Mouse (Mus musculus) duodenum, adult 2 months (tissue): ENCODE results near the gene Krtap16-3. TPM values are rescaled to one million over a fixed set of nuclear protein-coding genes. Genes with fewer than 3 reads are reported as not detected.

Source experiments
- polyA plus RNA-seq: library from polyadenylated mRNA; depleted of rRNA; stranded (reverse); fragments of >200 nt; gene quantifications from 2 replicates; pipeline ENCODE4 v1.2.3, GENCODE M21; 2012; ENCODE audit warnings: low replicate concordance; rRNA removed

Krtap16-3 gene
- polyA plus RNA-seq = not detected in 2 replicates

DNA sequence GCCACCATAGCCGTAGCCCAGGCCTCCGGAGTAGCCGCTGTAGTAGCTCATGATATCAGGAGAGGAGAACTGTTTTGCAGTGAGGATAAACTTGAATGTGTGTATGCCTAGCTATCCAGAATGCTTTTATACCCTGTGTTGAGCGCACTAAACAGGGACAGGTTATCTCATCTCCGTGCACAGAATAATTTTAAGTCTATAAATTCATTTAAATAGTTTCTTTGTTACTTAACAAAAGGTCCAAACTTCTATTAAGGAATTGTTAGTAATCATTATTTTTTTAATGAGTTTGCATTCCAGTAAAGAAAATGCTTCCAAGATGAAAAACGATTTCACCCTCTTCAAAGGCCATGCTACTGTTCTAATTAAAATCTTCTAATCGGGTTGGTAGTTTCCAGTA, at the start of gene Krtap16-3:
Krtap16-3 (minus strand) TSS at position 101 of the 400 bp plus-strand sequence.

DNA sequence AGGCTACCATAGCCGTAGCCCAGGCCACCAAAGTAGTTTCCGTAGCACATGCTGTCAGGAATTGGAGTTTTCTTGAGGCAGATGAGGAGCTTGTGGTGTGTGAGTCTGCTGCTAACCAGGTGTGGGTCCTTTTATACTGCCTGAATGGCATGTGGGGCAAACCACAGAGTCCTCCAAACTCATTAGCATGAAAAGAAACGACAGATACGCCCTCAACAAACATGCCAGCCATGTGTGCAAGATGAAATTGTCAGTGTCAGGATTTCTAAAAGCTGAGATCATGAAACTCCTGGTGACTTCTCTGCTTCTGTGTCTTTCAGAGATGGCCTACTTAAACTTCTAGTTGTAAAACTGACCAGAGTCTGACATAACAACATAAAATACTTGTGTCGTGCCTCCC, 48.0 kb upstream of the Krtap16-3 start, which contains the start of gene Krtap22-2:
Krtap22-2 (minus strand) TSS at position 101 of the 400 bp plus-strand sequence.

DNA sequence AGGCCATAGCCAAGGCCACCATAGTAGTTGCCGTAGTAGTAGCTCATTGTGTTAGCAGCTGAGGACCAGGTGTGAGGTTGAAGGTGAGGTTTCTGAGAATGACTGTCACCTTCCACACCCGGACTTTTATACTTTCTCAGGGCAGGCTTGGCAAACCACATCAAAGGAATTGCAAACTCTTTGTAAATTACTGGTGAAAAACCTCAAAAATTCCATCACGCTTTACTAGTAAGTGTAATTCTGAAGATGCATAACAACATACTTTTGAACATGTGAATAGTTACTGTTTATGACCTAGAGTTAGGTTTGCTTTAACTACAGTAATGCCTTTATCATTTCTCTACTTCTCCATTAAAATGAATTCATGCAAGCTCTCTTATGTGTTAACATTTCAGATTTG, 30.5 kb downstream of the Krtap16-3 start, which contains the start of gene Krtap19-9b:
Krtap19-9b (minus strand) TSS at position 101 of the 400 bp plus-strand sequence.

Other genes with a start within 250 kb of the Krtap16-3 start
- not detected in 2 replicates for gene Krtap13-1, start 234.0 kb downstream of the Krtap16-3 start, polyA plus RNA-seq
- not detected in 2 replicates for gene Krtap13, start 211.2 kb downstream of the Krtap16-3 start, polyA plus RNA-seq
- gene 2310034C09Rik, start 204.0 kb downstream of the Krtap16-3 start, polyA plus RNA-seq = not detected in 2 replicates
- not detected in 2 replicates for gene 2310057N15Rik, start 188.7 kb downstream of the Krtap16-3 start, polyA plus RNA-seq
- not detected in 2 replicates for gene Gm5965, start 185.0 kb downstream of the Krtap16-3 start, polyA plus RNA-seq
- gene Gm20741, start 150.7 kb downstream of the Krtap16-3 start, polyA plus RNA-seq = not detected in 2 replicates
- gene Krtap15, start 142.7 kb downstream of the Krtap16-3 start, polyA plus RNA-seq = not detected in 2 replicates
- gene Krtap14, start 136.7 kb downstream of the Krtap16-3 start, polyA plus RNA-seq = not detected in 2 replicates
- not detected in 2 replicates for gene Krtap19-1, start 93.5 kb downstream of the Krtap16-3 start, polyA plus RNA-seq
- gene Krtap19-2, start 88.6 kb downstream of the Krtap16-3 start, polyA plus RNA-seq = not detected in 2 replicates
- gene Krtap19-3, start 84.8 kb downstream of the Krtap16-3 start, polyA plus RNA-seq = not detected in 2 replicates
- gene Krtap19-4, start 77.8 kb downstream of the Krtap16-3 start, polyA plus RNA-seq = not detected in 2 replicates
- gene Krtap19-5, start 66.4 kb downstream of the Krtap16-3 start, polyA plus RNA-seq = not detected in 2 replicates
- gene Krtap19-9b, start 30.6 kb downstream of the Krtap16-3 start, polyA plus RNA-seq = not detected in 2 replicates
- not detected in 2 replicates for gene Krtap22-2, start 47.9 kb upstream of the Krtap16-3 start, polyA plus RNA-seq
- gene Gm10229, start 52.4 kb upstream of the Krtap16-3 start, polyA plus RNA-seq = not detected in 2 replicates
- gene Krtap6-1, start 68.8 kb upstream of the Krtap16-3 start, polyA plus RNA-seq = not detected in 2 replicates
- gene Gm10228, start 78.6 kb upstream of the Krtap16-3 start, polyA plus RNA-seq = not detected in 2 replicates
- not detected in 2 replicates for gene Krtap6-5, start 85.0 kb upstream of the Krtap16-3 start, polyA plus RNA-seq
- gene 1110025L11Rik, start 101.1 kb upstream of the Krtap16-3 start, polyA plus RNA-seq = not detected in 2 replicates
- not detected in 2 replicates for gene Krtap6-3, start 121.1 kb upstream of the Krtap16-3 start, polyA plus RNA-seq
- gene Gm6358, start 178.0 kb upstream of the Krtap16-3 start, polyA plus RNA-seq = not detected in 2 replicates
- gene Gm10061, start 188.2 kb upstream of the Krtap16-3 start, polyA plus RNA-seq = not detected in 2 replicates
- not detected in 2 replicates for gene Gm9789, start 195.1 kb upstream of the Krtap16-3 start, polyA plus RNA-seq
- not detected in 2 replicates for gene Gm7735, start 206.6 kb upstream of the Krtap16-3 start, polyA plus RNA-seq
- not detected in 2 replicates for gene 1110057P08Rik, start 211.9 kb upstream of the Krtap16-3 start, polyA plus RNA-seq
- not detected in 2 replicates for gene Krtap20-2, start 243.0 kb upstream of the Krtap16-3 start, polyA plus RNA-seq